Mouse (Mus musculus) left cerebral cortex, adult 8-10 months (tissue): ENCODE results near the gene Mat1a. TPM values are rescaled to one million over a fixed set of nuclear protein-coding genes. Genes with fewer than 3 reads are reported as not detected.
A peak's percentile ranks its signal among the peaks of the same experiment; 100 is the strongest.

Experiments used
- DNase-seq, 2 experiments: peaks; one replicate each; pipeline ENCODE4 v3.0.0; 2022; ENCODE audit warnings: low spot score in 2 of 2
- total RNA-seq, 4 experiments: library from RNA; stranded (reverse); gene quantifications; 2 replicates each; pipeline ENCODE4 v1.2.4; 2022

Gene Mat1a
- total RNA-seq: not detected

- DNase-seq: no peak
These were observed at the start of gene Mat1a for GRCm38 (mm10) chr14:41104853-41105444. Gene Mat1a, plus strand, starts transcription at chr14:41105035.

DNA sequence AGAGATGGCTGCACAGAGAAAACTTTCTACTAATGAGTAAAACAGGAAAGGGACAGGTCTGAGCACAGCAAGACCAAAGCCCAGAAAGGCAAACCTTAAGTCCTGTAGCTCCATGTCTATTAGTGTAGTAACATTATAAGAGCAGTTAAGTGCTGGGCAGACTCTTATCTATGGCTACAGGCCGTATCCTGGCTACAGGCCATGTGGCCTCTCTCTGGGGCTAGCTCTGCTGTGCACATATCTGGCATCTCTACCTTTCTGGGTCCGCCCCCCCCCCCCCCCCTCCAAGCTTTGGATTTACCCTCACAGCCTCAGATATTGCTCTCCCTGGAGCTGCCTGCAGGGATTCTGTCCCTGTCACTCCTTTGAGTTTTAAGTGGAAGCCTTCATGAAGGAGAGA, 39.7 kb upstream of the Mat1a start:
- DNase-seq: no peak

- DNase-seq: no peak
These were observed 38.4 kb upstream of the Mat1a start for GRCm38 (mm10) chr14:41066416-41066815.

GRCm38 (mm10) chr14:41069108-41069507, 35.7 kb upstream of the Mat1a start, which contains the start of gene Dydc2:
Gene Dydc2, minus strand, starts transcription at chr14:41069208.
- no peak for DNase-seq

GRCm38 (mm10) chr14:41070343-41070742, 34.5 kb upstream of the Mat1a start:
- DNase-seq: no peak

DNA sequence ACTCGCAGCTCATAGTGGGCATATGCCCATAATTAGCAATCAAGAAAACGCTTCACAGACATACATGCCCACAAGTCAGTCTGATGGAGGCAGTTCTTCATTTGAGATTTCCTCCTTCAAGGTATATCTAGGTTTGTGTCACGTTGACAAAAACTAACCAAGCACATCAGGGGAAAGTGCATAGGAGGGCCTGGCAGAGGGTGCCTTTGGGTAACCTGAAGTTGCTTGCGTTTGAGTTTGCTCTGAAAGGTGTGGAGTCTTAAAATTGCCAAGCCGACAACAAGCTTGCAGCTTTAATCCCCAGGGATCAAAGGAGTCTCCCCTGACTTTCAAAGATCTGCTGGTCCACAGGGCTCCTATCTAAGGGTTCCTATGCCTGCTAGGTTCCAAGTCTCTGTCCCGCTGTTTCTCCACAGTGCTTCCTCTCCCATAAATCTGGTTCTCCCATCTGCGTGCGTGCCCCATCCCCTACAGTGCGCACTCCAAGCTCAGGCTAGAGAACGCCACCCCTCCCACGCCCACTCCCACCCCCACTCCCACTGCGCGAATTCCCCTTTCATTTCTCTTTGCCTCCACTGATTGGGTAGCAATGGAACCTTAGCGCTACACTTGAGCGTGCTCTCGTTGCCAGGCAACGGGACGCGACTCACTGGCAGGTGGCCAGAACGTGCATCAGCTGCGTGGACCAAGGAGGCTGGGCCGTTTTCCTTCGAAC, 32.4 kb upstream of the Mat1a start, which contains the start of gene Dydc1:
Gene Dydc1 (plus strand): TSS at position 683 of the 715 bp plus-strand sequence.
- DNase-seq: peak; percentile 73 to 77

DNA sequence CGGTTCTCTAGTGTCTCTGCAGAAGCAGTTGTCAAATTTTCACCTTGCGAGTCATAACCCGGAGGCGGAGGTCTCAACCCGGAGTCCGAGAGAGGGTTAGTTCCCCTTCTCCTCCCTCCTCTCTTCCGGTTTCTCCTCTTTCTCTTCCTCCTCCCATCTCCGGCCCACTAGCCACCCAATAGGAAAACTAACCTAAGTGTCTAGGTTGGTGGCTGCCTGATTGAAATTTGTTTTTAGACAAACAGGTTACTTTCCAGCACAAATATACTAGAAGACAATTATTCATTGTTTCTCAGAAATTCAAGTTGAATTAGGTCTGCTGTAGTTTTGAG, 31.9 kb upstream of the Mat1a start:
- no peak for DNase-seq

- DNase-seq: no peak
These were observed 22.4 kb upstream of the Mat1a start for GRCm38 (mm10) chr14:41082408-41082807.

GRCm38 (mm10) chr14:41087509-41087908, 17.3 kb upstream of the Mat1a start:
- DNase-seq: no peak

DNA sequence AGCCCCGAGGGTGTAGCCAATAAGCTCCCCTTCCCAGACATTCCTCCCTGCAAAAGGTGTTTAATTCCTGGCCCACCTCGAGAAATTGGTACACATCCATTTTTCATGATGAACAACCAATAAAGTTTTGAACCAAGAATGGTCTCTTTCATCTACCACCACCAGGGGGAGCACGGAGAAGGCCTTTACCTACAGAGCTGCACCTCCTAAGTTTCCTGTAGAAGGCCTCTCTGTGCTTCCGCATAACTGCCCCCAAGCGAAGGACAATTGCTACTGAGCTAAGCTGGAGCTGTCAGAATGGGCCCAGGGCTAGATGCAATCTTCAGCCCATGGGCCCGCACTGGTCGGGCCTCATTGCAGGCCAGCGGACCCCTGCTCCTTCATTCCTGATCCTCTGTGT, 14.1 kb upstream of the Mat1a start:
- DNase-seq: no peak

DNA sequence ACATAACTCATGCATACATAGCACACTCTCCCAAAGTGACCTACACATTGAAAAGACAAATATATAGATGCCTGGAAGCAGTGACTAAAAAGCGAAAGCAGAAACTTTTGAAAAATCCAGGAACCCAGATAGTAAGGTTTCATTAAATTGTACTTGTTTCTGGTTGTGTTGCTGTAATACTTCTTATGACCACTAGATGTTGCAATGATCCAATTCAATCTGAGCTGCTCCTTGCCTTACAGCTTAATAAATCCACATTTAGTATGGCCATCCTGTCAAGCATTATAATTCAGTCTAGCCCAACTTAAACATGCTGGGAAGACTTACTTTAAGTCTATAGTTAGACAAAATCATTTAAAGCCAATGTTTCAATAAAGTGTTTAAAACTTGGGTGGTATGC, 10.7 kb upstream of the Mat1a start:
- DNase-seq: no peak

DNA sequence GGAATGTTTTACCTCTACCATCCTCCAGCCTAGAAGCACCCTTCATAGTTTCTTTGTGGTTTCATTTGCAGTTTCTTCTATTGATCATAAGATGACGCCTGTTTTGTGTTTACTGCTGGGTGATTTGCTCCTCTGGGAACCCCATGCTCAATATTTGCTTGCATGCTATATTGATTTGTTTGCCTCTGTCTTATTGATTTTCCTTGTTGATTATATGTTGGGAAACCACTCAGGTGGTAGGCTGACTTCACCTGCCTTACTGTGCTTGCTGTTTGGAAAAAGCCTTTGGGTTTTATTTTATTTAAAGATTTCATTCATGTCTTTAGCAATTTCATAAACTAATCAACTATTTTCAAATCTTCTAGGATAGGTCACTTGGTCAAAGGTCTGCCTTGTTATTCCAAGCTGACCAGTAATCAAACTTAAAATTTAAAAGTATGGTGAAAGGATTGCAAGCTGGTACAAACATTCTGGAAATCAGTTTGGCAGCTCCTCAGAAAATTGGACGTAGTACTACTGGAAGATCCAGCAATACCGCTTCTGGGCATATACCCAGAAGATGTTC, 8.5 kb upstream of the Mat1a start:
- no peak for DNase-seq

- peak in 1 of 2 experiments; percentile 16 for DNase-seq
These were observed 6.1 kb upstream of the Mat1a start for GRCm38 (mm10) chr14:41098726-41099125.

DNA sequence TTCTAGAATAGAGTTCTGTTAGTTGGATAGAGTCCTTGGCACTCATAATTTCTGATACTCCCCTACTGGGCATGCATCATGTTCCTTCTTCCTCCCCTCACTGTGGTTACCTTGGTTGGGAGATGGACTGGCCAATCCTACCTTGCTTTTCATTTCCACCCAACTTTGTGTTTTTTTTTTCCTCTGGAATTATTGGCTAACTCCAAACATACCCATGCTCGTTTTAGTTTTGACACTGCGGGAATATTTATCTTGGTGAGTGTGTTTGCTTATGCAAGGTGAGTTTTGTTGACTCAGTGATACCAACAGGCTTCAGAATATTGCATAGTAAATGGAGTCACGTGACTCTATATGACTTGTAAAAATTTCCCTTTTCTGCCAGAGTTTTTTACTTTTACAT, 4.1 kb upstream of the Mat1a start:
- DNase-seq: no peak

- no peak for DNase-seq
These were observed 3.6 kb upstream of the Mat1a start for GRCm38 (mm10) chr14:41101242-41101641.

GRCm38 (mm10) chr14:41102269-41102668, 2.6 kb upstream of the Mat1a start:
- DNase-seq: no peak

- DNase-seq: no peak
These were observed 6.3 kb downstream of the Mat1a start for GRCm38 (mm10) chr14:41111031-41111668.

DNA sequence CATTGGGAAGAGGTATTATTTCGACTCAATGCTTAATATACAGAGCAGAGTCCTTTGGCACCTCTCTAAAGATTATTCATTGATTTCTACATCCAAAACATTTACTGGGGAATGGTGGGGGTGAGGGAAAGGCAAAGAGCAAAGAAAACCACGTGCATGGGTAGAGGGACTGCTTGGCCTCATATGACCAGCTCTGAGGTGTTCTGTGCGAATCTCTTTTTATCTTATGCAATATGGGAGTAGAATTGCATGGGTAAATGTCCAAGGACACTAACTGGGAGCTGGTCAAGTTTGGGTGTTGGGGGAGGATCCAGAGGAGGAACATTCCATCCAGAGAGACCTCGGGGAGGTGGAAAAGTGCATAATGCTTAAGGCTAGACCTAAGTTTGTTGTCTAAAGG, 8.1 kb downstream of the Mat1a start:
- DNase-seq: no peak

- DNase-seq: no peak
These were observed 11.4 kb downstream of the Mat1a start for GRCm38 (mm10) chr14:41116271-41116670.

DNA sequence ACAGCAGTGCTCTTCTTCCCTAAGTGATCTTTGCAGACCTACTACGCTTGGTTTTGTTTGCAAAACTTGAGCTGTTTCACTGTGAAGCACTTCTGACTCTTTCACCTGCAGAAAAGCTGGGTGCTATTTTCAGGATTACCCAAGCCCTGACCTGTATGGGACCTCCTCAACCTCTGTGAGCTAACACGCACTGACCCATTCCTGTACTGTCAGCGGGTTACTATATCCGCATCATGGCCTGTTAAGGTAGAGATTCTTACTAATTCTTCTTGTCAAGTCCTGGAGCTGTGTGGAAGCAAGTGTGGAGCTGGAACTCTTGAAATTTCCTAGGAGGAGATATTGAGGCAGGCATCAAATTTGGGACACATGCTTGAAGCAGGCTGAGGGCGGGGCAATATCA, 19.8 kb downstream of the Mat1a start:
- no peak for DNase-seq

DNA sequence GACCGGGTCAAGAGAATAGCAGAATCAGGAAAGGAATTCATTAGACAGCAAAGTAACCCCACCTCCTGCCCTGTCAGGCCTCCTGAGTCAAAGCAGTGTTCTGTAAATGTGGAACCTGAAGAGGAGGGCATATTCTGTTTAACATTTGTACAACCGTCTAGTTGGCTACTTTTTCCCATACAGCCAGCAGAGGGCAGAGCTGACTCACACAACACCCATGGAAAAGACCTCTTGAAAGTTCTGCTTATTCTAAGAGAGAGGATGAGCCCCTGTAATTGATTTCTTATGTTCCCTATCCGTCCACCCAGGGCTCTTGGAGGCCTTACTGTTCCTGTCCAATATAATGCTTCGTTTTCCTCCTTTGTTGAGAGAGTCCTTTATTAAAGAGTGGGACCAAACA, 23.2 kb downstream of the Mat1a start:
- DNase-seq: no peak

DNA sequence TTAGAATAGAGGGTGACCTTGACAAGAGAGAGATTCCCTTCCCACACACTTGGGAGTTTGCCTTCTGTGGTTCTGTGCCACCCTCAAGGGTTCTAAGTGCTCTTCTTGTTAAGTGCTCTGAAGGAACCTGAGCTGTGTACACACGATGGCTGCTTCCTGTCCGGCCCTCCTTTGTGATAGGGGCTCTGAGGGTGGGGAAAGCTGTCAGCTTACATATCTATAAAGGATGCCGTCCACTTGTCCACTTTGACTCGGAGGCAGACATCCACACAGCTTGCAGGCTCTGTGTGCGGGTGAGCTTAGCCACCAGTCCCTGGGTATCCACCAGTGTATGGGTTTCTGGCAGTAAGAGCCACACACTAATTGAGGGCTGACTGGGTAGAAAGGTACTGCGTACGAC, 26.7 kb downstream of the Mat1a start, which contains the start of gene Sftpa1:
Gene Sftpa1 (plus strand): TSS at position 243 of the 400 bp plus-strand sequence.
- no peak for DNase-seq
